Mouse (Mus musculus) stomach, adult 2 months (tissue): ENCODE measurements around the gene 4930404H24Rik. TPM values are rescaled to one million over a fixed set of nuclear protein-coding genes. Genes with fewer than 3 reads are reported as not detected.

Source experiments
- polyA plus RNA-seq: library from polyadenylated mRNA; depleted of rRNA; stranded (reverse); fragments of >200 nt; gene quantifications from 2 replicates; pipeline ENCODE4 v1.2.3, GENCODE M21; 2012; rRNA removed

4930404H24Rik gene
- not detected in 2 replicates for polyA plus RNA-seq

DNA sequence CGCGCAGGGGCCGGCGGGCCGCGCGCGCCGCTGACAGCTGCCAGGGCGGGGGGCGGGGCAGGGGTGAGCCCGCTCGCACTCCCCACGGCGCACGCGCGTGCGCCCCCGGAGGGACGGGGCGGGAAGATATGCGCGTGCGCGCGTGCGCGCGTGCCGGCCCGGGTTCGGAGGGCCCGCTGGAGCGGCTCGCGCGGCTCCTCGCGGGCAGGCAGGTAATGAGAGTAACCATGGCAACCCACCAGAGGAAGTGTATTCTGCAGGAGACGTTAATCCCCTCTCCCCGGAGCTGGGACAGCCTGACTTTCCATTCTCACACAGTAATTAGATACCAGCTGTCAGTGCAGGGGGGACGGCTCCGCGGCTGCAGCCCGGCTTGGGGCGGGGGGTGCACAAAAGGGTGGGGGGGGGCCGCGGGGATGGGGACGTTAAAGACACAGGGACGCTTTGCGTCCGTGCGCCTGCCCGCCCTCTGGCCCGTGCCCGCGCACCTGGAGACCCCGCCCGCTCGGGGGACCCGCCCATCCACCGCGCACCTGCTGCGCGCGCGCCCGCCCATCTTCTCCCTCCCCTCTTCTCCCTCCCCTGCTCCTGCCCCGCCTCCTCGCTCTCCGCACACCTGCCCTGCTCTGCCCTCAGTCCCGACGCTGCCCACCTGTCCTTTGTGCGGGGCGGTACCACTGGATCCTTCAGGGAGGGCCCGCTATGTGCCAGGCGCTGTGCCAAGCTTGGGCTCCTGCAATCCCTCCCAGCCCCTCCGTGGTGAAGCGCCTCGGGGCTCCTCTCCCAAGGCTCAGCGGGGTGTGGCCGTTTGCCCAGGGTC, at the start of gene 4930404H24Rik:
Gene 4930404H24Rik (plus strand): TSS at position 218 of the 820 bp plus-strand sequence.

DNA sequence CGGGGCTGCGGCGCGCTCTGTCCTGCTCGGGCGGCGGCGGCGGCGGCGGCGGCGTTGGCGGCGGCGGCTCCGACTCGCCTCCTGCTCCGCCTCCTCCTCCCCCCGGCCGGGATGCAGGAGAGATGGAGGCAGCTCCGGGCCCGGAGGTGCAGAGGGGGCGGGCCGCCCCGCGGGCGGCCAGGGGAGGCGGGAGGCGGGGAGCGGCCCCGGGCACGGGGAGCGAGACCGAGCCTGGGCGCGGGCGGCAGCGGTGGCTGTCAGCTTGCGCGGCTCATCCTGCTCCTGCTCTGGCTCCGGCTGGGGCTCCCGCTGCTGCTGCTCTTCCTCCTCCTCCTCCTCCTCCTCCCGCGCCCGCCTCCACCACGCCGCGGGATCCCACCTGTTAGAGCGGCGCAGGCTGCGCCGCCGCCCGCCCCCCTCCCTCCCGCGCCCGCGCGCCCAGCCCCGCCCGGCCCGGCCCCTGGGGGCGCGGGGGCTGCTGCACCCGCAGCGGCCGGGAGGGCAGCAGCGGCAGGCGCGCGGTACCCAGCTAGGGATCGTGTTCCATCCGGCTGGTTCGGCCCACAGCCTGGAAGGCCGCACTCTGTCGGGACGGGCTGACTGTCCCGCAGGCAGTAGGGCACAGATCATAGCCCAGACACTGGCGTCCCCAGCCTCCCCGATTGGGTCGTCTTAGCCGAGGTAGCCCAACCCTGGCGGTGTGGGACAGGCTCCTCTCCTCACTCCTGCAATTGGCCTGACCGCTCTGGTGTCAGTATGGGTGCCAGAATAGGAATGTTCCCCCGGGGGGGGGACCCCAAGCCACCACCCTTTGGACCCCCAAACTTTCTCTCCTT, 37.6 kb downstream of the 4930404H24Rik start, which contains the start of gene Nol4l:
Gene Nol4l (minus strand): TSS at position 41 of the 836 bp plus-strand sequence.

Other genes with a start within 250 kb of the 4930404H24Rik start
- gene Kif3b, start 201.4 kb upstream of the 4930404H24Rik start, polyA plus RNA-seq = 1.3 and 1.9 TPM in 2 replicates
- 1.9 and 3.1 TPM in 2 replicates for gene Asxl1, start 147.0 kb upstream of the 4930404H24Rik start, polyA plus RNA-seq
- gene Nol4l, start 37.2 kb downstream of the 4930404H24Rik start, polyA plus RNA-seq = 5.9 and 7.2 TPM in 2 replicates
- gene Commd7, start 140.0 kb downstream of the 4930404H24Rik start, polyA plus RNA-seq = 11.9 and 12.3 TPM in 2 replicates
- 0.73 and 0.94 TPM in 2 replicates for gene Dnmt3b, start 156.7 kb downstream of the 4930404H24Rik start, polyA plus RNA-seq
- gene Dnmt3c, start 203.9 kb downstream of the 4930404H24Rik start, polyA plus RNA-seq = not detected in 2 replicates
- 1.7 and 2.0 TPM in 2 replicates for gene Mapre1, start 248.5 kb downstream of the 4930404H24Rik start, polyA plus RNA-seq